Mouse (Mus musculus) olfactory bulb, adult 2 months (tissue): ENCODE measurements around the gene Dpm2. TPM values are rescaled to one million over a fixed set of nuclear protein-coding genes. Genes with fewer than 3 reads are reported as not detected.

Experiments
- H3K27ac ChIP-seq: fragments of 200-500 bp; 2 replicates; pipeline ENCODE4 v1.5.1; 2012; ENCODE audit warnings: low read depth, low read length; ENCODE audit not compliant: insufficient read depth
- H3K4me1 ChIP-seq: fragments of 200-500 bp; 2 replicates; pipeline ENCODE4 v1.6.1; 2012; ENCODE audit warnings: low read length; ENCODE audit not compliant: control insufficient read depth, insufficient read depth
- H3K4me3 ChIP-seq: fragments of 200-500 bp; 2 replicates; pipeline ENCODE4 v1.5.1; 2012; ENCODE audit warnings: mild to moderate bottlenecking, low read depth, low read length, moderate library complexity; ENCODE audit not compliant: insufficient read depth
- CTCF ChIP-seq: fragments of 200-500 bp; IDR thresholded peaks from 2 replicates; pipeline ENCODE4 v1.5.1; 2012; ENCODE audit warnings: low read depth, mild to moderate bottlenecking, low read length, moderate library complexity; ENCODE audit not compliant: insufficient read depth
- POLR2A ChIP-seq: fragments of 200-500 bp; IDR thresholded peaks from 2 replicates; pipeline ENCODE4 v1.6.1; 2012; ENCODE audit warnings: mild to moderate bottlenecking, low read depth, low read length, moderate library complexity; ENCODE audit not compliant: insufficient read depth
- WGBS: fragments of 180-500 bp; shearing (Covaris S2); methylation state at CpG from one replicate; pipeline ENCODE4 v1.1.7; 2018; 5-methylcytosine and 5-hydroxymethylcytosine counted together
- polyA plus RNA-seq: library from polyadenylated mRNA; stranded (reverse); fragments of >200 nt; gene quantifications from 2 replicates; pipeline ENCODE4 v1.2.4, GENCODE M21; 2012; ENCODE audit warnings: low replicate concordance; ENCODE audit not compliant: missing spikeins, insufficient read depth, insufficient read length

Gene Dpm2
- polyA plus RNA-seq, 1 experiment: not detected

GRCm38 (mm10) chr2:32541333-32541908 lies 29.2 kb upstream of the Dpm2 start:
- no peak for TF ChIP-seq POLR2A
- TF ChIP-seq CTCF: no peak
- peaks cover 24% of the 10 kb centered on the region for H3K4me1 ChIP-seq
- H3K27ac ChIP-seq: no peak overlapping the region
- 87% methylated on average over 2 of the region's 2 CpGs for WGBS
- no peak overlapping the region for H3K4me3 ChIP-seq

- WGBS: 84% methylated on average over 4 of the region's 4 CpGs
- H3K4me3 ChIP-seq: no peak overlapping the region
- H3K4me1 ChIP-seq: peaks cover 18% of the 10 kb centered on the region
- TF ChIP-seq POLR2A (no peak), CTCF (no peak)
- no peak overlapping the region for H3K27ac ChIP-seq
These were observed 28.6 kb upstream of the Dpm2 start for GRCm38 (mm10) chr2:32541986-32542573.

DNA sequence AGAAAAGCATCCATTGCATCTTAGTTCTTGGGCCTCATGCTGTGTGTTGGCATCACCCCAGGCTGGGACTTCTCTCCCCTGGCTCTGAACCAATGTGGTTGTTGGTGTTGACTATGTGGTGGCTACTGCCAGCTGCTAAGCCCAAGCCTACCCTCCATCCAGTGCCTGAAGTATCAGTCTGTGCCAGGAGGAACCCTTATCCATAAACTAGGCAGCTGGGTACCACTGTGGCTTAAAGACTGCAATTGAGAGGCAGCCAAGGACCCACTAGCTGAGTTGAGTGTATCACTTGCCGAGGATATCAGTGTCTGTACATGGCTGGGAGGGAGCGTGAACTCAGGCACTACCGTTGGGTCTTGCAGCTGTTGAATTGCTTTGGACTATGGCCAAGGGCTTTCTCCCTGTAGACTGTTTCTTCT lies 27.6 kb upstream of the Dpm2 start:
- no peak for TF ChIP-seq CTCF
- H3K27ac ChIP-seq: no peak overlapping the region
- 35% methylated on average over 3 of the region's 3 CpGs for WGBS
- H3K4me3 ChIP-seq: no peak overlapping the region
- peaks cover 19% of the 10 kb centered on the region for H3K4me1 ChIP-seq

GRCm38 (mm10) chr2:32546951-32547350 lies 23.7 kb upstream of the Dpm2 start:
- no peak overlapping the region for H3K4me3 ChIP-seq
- WGBS: 60% methylated on average over 1 of the region's 1 CpGs
- no peak for TF ChIP-seq CTCF
- TF ChIP-seq POLR2A: no peak
- no peak overlapping the region for H3K27ac ChIP-seq
- peaks cover 17% of the 10 kb centered on the region for H3K4me1 ChIP-seq

- H3K4me3 ChIP-seq: no peak overlapping the region
- no peak for TF ChIP-seq POLR2A
- TF ChIP-seq CTCF: no peak
- H3K4me1 ChIP-seq: peaks cover 17% of the 10 kb centered on the region
- WGBS: 89% methylated on average over 5 of the region's 5 CpGs
- no peak overlapping the region for H3K27ac ChIP-seq
These were observed 23.3 kb upstream of the Dpm2 start for GRCm38 (mm10) chr2:32547380-32547779.

GRCm38 (mm10) chr2:32547964-32548739 lies 22.5 kb upstream of the Dpm2 start:
- WGBS: 91% methylated on average over 7 of the region's 7 CpGs
- Histone ChIP-seq H3K27ac (no peak overlapping the region), H3K4me1 (peaks cover 17% of the 10 kb centered on the region), H3K4me3 (no peak overlapping the region)
- TF ChIP-seq CTCF (no peak), POLR2A (no peak)

DNA sequence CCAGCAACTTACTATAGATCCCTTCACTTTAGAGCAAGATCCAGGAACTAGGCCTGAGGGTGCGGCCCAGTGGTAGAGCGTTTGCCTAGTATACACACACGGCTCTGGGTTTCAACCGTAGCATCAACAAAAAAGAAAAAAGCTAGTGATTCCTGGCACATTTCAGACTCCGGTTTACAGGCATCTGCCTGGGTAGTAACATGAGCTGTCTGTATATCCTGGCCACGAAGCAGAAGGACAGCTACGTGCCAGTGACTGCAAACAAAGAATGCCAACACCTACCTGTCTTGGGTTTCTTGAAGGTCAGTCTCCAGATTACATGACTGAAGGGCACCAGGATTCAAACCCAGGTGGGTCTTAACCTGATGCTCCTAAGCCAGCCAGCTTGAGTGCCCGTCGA lies 21.5 kb upstream of the Dpm2 start:
- 88% methylated on average over 9 of the region's 9 CpGs for WGBS
- Histone ChIP-seq H3K4me1 (peaks cover 17% of the 10 kb centered on the region), H3K27ac (no peak overlapping the region), H3K4me3 (no peak overlapping the region)
- no peak for TF ChIP-seq POLR2A
- no peak for TF ChIP-seq CTCF

GRCm38 (mm10) chr2:32549764-32550163 lies 20.9 kb upstream of the Dpm2 start:
- 21% methylated on average over 6 of the region's 6 CpGs for WGBS
- H3K27ac ChIP-seq: no peak overlapping the region
- no peak for TF ChIP-seq CTCF
- no peak for TF ChIP-seq POLR2A
- no peak overlapping the region for H3K4me3 ChIP-seq
- H3K4me1 ChIP-seq: peaks cover 17% of the 10 kb centered on the region

DNA sequence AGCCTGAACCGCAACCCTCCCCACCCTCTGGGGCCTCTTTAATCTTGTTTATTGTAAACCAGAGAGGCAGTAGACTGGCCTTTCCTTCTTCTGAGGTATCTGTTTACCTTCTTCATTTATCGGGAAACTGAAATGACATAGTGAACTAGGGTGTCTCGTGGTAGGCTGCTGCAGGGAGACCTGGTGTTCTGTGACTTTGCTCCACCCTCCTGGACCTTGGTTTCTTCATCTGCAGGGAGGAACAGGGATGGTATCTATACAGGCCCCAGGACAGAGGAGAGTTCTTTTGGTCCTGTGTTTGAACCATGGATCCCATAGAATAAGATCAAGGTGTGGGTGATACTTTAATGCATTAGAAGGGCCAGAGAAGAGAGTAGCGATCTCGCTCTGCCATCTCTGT lies 19.4 kb upstream of the Dpm2 start:
- Histone ChIP-seq H3K4me1 (peaks cover 29% of the 10 kb centered on the region), H3K4me3 (no peak overlapping the region), H3K27ac (no peak overlapping the region)
- TF ChIP-seq CTCF: no peak
- TF ChIP-seq POLR2A: no peak
- 91% methylated on average over 5 of the region's 5 CpGs for WGBS
